Mouse (Mus musculus): ENCODE measurements around the gene Ctse.

DNA sequence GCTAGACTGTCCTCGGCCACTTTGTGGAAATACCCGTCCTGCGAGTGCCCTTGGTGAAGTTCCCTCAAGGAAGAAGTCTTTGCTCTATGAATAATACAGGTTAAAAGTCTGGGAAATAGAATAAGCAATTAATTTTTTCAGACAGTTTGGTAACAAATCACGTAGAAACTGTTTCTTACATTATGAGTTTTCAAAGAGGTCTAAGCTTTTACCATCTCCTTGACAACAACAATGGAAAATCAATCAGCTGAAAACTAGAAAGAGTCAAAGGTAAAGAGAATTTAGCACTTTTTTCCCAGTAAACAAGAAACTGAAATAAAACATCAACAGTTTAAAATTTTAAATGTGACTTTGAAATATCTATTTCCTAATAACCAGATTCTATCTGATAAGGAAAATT, 2.0 kb downstream of the Ctse start:
- no peak for TF ChIP-seq CTCF (IDR thresholded peaks at IDR 0.05; ENCODE audit: low read depth)
- no peak for TF ChIP-seq EP300 (IDR thresholded peaks at IDR 0.05; ENCODE audit: low read depth)
